Mouse (Mus musculus) cerebellum, adult 2 months (tissue): ENCODE measurements around the gene Gstm3. TPM values are rescaled to one million over a fixed set of nuclear protein-coding genes. Genes with fewer than 3 reads are reported as not detected.
A peak's percentile ranks its signal among the peaks of the same experiment; 100 is the strongest.

Source experiments
- DNase-seq, 2 experiments: peaks; one replicate each; pipeline ENCODE4 v3.0.0; 2021
- H3K27ac ChIP-seq: fragments of 200-500 bp; 2 replicates; pipeline ENCODE4 v1.5.1; 2012; ENCODE audit warnings: low read length, control low read depth, inconsistent platforms; ENCODE audit not compliant: insufficient read depth
- H3K27me3 ChIP-seq: fragments of 200-500 bp; 2 replicates; pipeline ENCODE4 v1.6.1; 2012; ENCODE audit warnings: inconsistent platforms, mild to moderate bottlenecking, low read length, moderate library complexity; ENCODE audit not compliant: control insufficient read depth, insufficient read depth
- H3K4me1 ChIP-seq: fragments of 200-500 bp; 2 replicates; pipeline ENCODE4 v1.6.1; 2011; ENCODE audit warnings: low read length; ENCODE audit not compliant: control insufficient read depth, insufficient read depth
- H3K4me3 ChIP-seq: fragments of 200-500 bp; replicated peaks from 2 replicates; pipeline ENCODE3; 2011; ENCODE audit warnings: mild to moderate bottlenecking, low read depth, low read length, control low read depth; ENCODE audit not compliant: insufficient read depth
- CTCF ChIP-seq: fragments of 200-500 bp; IDR thresholded peaks from 2 replicates; pipeline ENCODE4 v1.5.1; 2011; ENCODE audit warnings: low read depth, mild to moderate bottlenecking, control low read depth, low read length, moderate library complexity, borderline replicate concordance; ENCODE audit not compliant: insufficient read depth
- POLR2A ChIP-seq: fragments of 200-500 bp; IDR thresholded peaks from 2 replicates; pipeline ENCODE4 v1.6.1; 2011; ENCODE audit warnings: low read length, control low read depth, borderline replicate concordance; ENCODE audit not compliant: insufficient read depth
- WGBS: fragments of 180-500 bp; shearing (Covaris S2); methylation state at CpG from one replicate; pipeline ENCODE4 v1.1.7; 2018; 5-methylcytosine and 5-hydroxymethylcytosine counted together
- polyA plus RNA-seq: library from polyadenylated mRNA; depleted of rRNA; stranded (reverse); fragments of >200 nt; gene quantifications from 2 replicates; pipeline ENCODE4 v1.2.3, GENCODE M21; 2012

Gstm3 gene
- polyA plus RNA-seq, 1 experiment = not detected

- H3K4me1 ChIP-seq = no peaks in the 10 kb centered on the region; the same call in 1 of the 2 replicates
- no peaks in the 10 kb centered on the region for H3K27me3 ChIP-seq
- DNase-seq = no peak
- no peak for TF ChIP-seq CTCF
- no peak for TF ChIP-seq POLR2A
- 80% methylated on average over 4 of the region's 4 CpGs for WGBS
- no peak overlapping the region for H3K4me3 ChIP-seq
- no peak overlapping the region for H3K27ac ChIP-seq
Measured at GRCm38 (mm10) chr3:107945729-107946128, 23.4 kb downstream of the Gstm3 start.

GRCm38 (mm10) chr3:107943239-107943990, 25.7 kb downstream of the Gstm3 start, which contains the start of gene Gstm6:
TSS of gene Gstm6 (minus strand) at chr3:107943749.
- 44% methylated on average over 20 of the region's 20 CpGs for WGBS
- no peaks in the 10 kb centered on the region; the same call in 1 of the 2 replicates for H3K4me1 ChIP-seq
- H3K4me3 ChIP-seq = no peak within 1 kb of the TSS
- H3K27me3 ChIP-seq = no peaks in the 10 kb centered on the region
- TF ChIP-seq POLR2A = no peak
- no peak for TF ChIP-seq CTCF
- no peak within 1 kb of the TSS for H3K27ac ChIP-seq
- no peak for DNase-seq

- TF ChIP-seq CTCF (no peak), POLR2A (no peak)
- Histone ChIP-seq H3K4me3 (no peak overlapping the region), H3K4me1 (no peaks in the 10 kb centered on the region; the same call in 1 of the 2 replicates), H3K27ac (no peak overlapping the region), H3K27me3 (no peaks in the 10 kb centered on the region)
- WGBS = 40% methylated on average over 4 of the region's 4 CpGs
- no peak for DNase-seq
Measured at GRCm38 (mm10) chr3:107941261-107941660, 27.8 kb downstream of the Gstm3 start.

GRCm38 (mm10) chr3:107940524-107940923, 28.6 kb downstream of the Gstm3 start:
- H3K27ac ChIP-seq = no peak overlapping the region
- TF ChIP-seq POLR2A (no peak), CTCF (no peak)
- 49% methylated on average over 7 of the region's 7 CpGs for WGBS
- DNase-seq = no peak
- H3K4me1 ChIP-seq = no peaks in the 10 kb centered on the region; the same call in 1 of the 2 replicates
- H3K4me3 ChIP-seq = no peak overlapping the region
- H3K27me3 ChIP-seq = no peaks in the 10 kb centered on the region

- no peaks in the 10 kb centered on the region for H3K27me3 ChIP-seq
- H3K27ac ChIP-seq = no peak overlapping the region
- TF ChIP-seq CTCF = no peak
- H3K4me1 ChIP-seq = no peaks in the 10 kb centered on the region; the same call in 1 of the 2 replicates
- no peak overlapping the region for H3K4me3 ChIP-seq
- 81% methylated on average over 4 of the region's 4 CpGs for WGBS
- no peak for DNase-seq
Measured at GRCm38 (mm10) chr3:107939830-107940229, 29.3 kb downstream of the Gstm3 start.

- DNase-seq = peak; percentile 29 to 52
- H3K27ac ChIP-seq = no peak overlapping the region
- H3K4me3 ChIP-seq = no peak overlapping the region
- no peaks in the 10 kb centered on the region; the same call in 1 of the 2 replicates for H3K4me1 ChIP-seq
- no peaks in the 10 kb centered on the region for H3K27me3 ChIP-seq
- 61% methylated on average over 3 of the region's 3 CpGs for WGBS
- TF ChIP-seq POLR2A = no peak
- TF ChIP-seq CTCF = peak; percentile 64; the same call in 1 of the 2 replicates
Measured at GRCm38 (mm10) chr3:107939403-107939802, 29.7 kb downstream of the Gstm3 start.

GRCm38 (mm10) chr3:107935888-107936287, 33.2 kb downstream of the Gstm3 start:
- peaks cover 2% of the 10 kb centered on the region; the same call in 1 of the 2 replicates for H3K4me1 ChIP-seq
- WGBS = 70% methylated on average over 3 of the region's 3 CpGs
- H3K27ac ChIP-seq = no peak overlapping the region
- no peaks in the 10 kb centered on the region for H3K27me3 ChIP-seq
- no peak for TF ChIP-seq POLR2A
- no peak for TF ChIP-seq CTCF
- no peak overlapping the region for H3K4me3 ChIP-seq
- DNase-seq = no peak

GRCm38 (mm10) chr3:107935268-107935667, 33.8 kb downstream of the Gstm3 start:
- H3K27me3 ChIP-seq = no peaks in the 10 kb centered on the region
- WGBS = 94% methylated on average over 3 of the region's 3 CpGs
- no peak for DNase-seq
- 0 out of 2 replicates have a peak, but pooled peaks cover 2% of the 10 kb centered on the region for H3K4me1 ChIP-seq
- TF ChIP-seq POLR2A (no peak), CTCF (no peak)
- no peak overlapping the region for H3K4me3 ChIP-seq
- no peak overlapping the region for H3K27ac ChIP-seq

- H3K27ac ChIP-seq = no peak overlapping the region
- no peak overlapping the region for H3K4me3 ChIP-seq
- no peak for DNase-seq
- H3K4me1 ChIP-seq = 0 out of 2 replicates have a peak, but pooled peaks cover 5% of the 10 kb centered on the region
- TF ChIP-seq CTCF = no peak
- TF ChIP-seq POLR2A = no peak
- H3K27me3 ChIP-seq = no peaks in the 10 kb centered on the region
- WGBS = 66% methylated on average over 6 of the region's 6 CpGs
Measured at GRCm38 (mm10) chr3:107932128-107932527, 37.0 kb downstream of the Gstm3 start.
